Mouse (Mus musculus) kidney, postnatal 36 days (tissue): ENCODE data around the gene Smco4.
"Not testable (repeated sequence)": the region's sequence is repeated elsewhere in the genome, so short reads cannot be mapped to it uniquely, and the experiment has no call there.

Experiments used
- DNase-seq, 2 experiments: peaks; one replicate each; pipeline ENCODE4 v3.0.0; 2021 to 2022; ENCODE audit warnings: mixed read lengths in 2 of 2

Smco4 gene

DNA sequence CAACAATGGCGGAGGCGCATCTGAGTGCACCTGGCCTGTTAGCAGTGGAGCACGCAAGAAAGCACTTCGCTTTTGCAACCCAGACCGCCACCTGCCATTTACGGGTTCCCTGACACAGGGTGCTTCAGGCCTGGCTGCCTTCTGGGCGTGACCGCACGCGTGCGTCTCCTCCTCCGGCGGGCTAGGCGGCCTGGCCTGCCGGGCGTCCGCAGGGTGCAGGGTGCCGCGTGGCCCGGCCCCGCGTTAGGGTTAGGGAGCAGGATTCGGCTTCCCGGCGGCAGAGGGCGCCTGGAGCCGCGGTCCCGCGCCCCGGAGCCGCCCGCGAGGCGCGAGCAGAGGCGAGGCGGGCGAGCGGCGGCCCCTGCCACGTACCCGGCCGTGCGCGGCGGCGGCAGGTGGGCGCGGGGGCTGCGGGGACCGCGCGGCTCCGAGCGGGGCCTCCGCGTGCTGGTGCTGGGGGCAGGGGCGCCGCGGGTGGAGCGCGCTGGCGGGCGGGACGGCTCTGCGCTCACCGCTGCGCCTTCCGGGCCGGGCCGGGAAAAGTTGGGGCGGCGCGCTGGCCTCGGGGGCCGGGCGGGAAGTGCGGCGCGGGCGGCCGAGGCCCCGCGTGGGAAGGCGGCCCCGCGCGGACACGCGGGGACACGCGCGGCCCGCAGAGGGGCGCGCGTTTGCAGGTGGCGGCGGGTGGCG, at the start of gene Smco4:
TSS of gene Smco4 (plus strand) at position 198 of the 690 bp plus-strand sequence.
- DNase-seq = peak; percentile 78 to 91

GRCm38 (mm10) chr9:15447397-15447796, 45.8 kb upstream of the Smco4 start:
- DNase-seq = no peak

- no peak for DNase-seq
Observed at GRCm38 (mm10) chr9:15450921-15451320, 42.3 kb upstream of the Smco4 start.

DNA sequence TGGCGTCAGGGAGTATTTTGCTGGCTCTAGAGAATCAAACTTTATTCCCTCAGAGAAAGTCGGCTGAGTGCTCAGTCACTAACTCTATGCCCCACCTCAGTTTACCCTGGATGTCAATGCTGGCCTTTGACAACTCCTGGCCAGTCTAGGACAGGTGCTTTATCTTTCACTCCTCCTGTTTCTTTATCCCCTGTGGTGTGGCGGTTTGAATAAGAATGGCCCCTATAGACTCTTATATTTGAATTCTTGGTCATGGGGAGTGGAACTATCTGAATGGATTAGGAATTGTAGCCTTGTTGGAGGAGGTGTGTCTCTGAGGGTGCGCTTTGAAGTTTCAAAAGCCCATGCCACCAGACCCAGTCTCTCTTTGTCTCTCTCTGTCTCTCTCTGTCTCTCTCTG, 21.0 kb upstream of the Smco4 start:
- no peak for DNase-seq

- DNase-seq = peak in 1 of 2 experiments; percentile 31
Observed at GRCm38 (mm10) chr9:15473206-15473605, 20.0 kb upstream of the Smco4 start.

- no peak for DNase-seq
Observed at GRCm38 (mm10) chr9:15477556-15477955, 15.7 kb upstream of the Smco4 start.

DNA sequence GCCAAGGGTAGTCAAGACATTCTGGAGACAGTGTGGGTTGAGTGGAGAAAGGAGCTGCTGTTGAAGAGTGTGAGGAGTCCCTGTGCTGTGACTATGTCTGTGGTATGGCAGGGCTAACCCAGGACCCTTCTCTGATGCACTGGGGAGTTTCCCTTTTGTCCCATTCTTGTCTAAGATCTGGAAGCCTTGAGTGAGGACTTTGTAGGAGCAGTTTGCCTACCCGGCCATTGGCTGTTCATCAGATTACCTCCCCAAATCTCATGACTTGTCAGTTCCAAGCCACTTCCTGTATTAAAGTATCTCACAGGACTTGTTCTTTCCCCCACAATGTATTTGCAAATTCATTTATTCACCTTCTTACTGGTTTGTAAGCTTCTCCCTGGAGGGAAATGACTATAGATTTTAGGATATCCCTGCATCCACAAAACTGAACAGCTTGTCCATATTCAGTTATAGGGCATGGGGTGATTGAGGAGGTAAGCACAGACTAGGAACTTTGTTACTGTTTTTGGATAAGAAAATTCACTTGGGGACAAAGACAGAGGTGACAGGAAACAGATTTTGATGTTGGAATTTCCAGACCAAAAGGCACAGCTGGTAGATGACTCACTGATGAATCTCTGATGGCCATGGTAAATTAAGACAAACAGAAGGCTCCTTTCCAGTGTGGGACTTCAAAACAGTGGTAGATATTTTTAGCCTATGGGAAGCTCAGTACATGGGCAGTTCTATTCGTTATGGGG, 5.4 kb upstream of the Smco4 start:
- DNase-seq = no peak

DNA sequence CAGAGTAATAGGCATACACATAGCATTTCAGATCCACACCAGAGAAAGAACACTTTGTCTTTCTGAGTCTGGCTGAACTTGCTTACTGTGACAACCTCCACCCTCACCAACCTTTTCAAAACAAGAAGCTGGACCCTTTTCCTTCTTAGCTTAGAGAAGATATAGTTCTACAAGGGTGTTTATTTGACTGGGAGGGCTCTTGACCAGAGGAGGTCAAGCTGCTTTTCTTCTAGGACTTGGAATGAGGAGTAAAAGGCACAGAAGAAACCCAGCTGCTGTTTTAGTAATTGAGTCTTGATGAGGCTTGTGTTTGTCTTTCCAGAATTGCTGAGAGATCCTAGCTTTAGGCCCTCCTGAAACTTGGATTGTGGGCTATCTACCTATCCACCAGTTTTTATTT, 3.9 kb upstream of the Smco4 start:
- no peak for DNase-seq

DNA sequence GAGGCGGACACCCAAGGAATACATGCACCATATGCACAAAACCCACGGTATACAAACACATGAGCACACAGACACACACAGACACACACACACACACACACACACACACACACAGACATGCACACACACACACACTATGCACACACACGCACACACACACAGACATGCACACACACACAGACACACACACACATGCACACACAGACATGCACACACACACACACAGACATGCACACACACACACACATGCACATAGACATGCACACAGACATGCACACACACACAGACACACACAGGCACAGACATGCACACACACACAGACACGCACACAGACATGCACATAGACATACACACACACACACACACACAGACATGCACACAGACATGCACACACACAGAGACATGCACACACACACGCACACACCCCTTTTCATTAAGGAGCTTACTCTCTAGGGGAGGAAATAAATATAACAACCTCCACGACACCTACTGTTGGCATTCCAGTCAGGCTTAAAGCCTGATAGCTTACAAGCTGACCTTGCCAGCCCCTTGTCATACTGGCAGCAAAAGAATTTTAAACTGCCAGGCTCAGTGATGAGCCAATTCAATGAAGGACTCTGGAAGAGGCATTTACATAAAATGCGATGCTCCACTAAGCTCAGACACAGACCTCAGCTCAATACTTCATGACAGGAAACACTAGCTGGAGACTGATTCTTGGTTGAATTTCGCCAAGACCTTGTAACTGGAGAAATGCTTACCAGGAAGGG, 2.7 kb upstream of the Smco4 start:
- no peak for DNase-seq

GRCm38 (mm10) chr9:15491686-15492085, 1.5 kb upstream of the Smco4 start:
- no peak for DNase-seq

DNA sequence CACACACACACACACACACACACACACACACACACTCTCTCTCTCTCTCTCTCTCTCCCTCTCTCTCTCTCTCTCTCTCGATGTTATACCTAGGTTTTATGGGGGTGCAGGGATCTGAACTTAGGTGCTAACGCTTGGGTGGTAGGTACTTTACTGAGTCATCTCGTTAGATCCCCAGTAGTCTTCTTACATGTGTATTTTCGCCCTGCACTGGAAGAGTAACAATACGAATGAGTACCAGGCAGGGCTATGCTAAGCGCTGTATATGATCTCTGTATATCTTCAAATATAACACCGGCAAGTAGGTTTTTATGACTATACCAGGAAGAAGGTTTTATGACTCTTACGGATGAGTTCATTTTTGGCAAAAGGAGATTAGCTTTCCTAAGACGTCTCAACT, 831 bp upstream of the Smco4 start:
- DNase-seq = no peak

GRCm38 (mm10) chr9:15493925-15494558, 810 bp downstream of the Smco4 start:
- DNase-seq = peak; percentile 68 to 80

GRCm38 (mm10) chr9:15495281-15495680, 2.0 kb downstream of the Smco4 start:
- DNase-seq = not testable (repeated sequence)

- no peak for DNase-seq
Observed at GRCm38 (mm10) chr9:15495921-15496577, 2.8 kb downstream of the Smco4 start.

- no peak for DNase-seq
Observed at GRCm38 (mm10) chr9:15500025-15500424, 6.8 kb downstream of the Smco4 start.

- no peak for DNase-seq
Observed at GRCm38 (mm10) chr9:15501319-15502256, 8.4 kb downstream of the Smco4 start.

- peak; percentile 47 to 50 for DNase-seq
Observed at GRCm38 (mm10) chr9:15502476-15502875, 9.2 kb downstream of the Smco4 start.

GRCm38 (mm10) chr9:15503307-15503706, 10.1 kb downstream of the Smco4 start:
- peak in 1 of 2 experiments; percentile 54 for DNase-seq

DNA sequence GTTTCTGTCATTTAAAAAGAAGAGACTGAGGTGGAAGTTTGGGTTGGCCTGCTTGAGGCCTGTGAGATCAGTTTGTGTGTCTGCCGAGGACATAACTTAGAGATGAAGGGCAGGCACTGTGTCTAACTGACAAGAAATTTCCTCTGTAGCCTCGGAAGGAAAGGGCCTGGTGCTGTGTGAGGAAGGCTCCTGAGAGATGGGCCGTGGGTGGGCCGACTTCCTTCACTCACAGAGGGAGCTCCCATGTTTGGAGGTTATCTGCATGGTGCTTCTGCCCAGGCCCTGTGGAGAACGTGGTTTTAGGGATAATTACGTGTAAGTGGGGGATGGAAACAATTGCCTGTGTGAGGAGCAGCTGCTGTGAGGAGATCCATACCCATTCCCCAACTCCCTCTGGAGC, 10.6 kb downstream of the Smco4 start:
- peak in 1 of 2 experiments; percentile 40 for DNase-seq

DNA sequence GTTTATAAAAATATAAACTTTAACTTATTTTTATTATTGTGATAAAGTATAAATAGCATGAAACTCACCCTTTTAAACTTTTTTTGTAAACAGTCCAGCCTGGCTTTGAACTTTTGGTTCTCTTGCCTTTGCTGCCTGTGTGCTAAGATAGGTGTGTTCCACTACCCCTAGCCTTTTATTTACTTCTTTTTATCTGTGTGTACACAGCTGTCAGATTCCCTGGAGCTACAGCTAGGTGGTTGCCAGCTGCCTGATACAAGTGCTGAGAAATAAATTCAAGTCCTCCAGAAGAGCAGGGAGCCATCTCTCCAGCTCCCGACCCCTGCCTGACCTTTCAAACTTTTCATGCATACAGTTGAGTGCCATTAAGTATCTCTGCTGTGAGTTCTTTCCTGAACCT, 12.1 kb downstream of the Smco4 start:
- DNase-seq = no peak

DNA sequence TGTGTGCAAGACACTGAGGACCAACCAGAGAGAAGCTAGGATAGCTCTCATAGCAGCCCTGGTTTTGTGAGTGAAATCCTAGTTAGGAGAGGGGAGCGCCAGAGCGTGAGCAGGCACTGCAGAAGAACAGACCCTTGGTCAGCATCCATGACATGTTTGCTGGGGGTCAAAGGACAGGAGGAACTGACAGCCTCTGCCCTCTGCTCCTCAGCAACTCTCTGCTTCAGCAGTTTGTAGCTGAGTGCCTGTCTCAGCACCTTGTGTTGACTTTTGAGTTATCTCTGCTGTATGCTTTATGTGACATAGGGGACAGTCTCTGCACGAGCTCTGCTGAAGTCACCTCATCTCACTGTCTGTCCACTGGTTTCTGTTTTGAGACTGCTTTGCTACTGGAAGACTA, 13.6 kb downstream of the Smco4 start:
- peak; percentile 72 to 75 for DNase-seq
